26 mouse cellular contexts compared by ENCODE assay signal in genomic region chr1:191787379-191787778, GRCm38 (mm10). TPM values are rescaled to one million over a fixed set of nuclear protein-coding genes. Genes with fewer than 3 reads are reported as not detected.
DNase-seq lines count a peak whose midpoint lies in the region; ATAC-seq and TF ChIP-seq lines count a peak whose summit lies in the region.
"Had no signal": no experiment of that assay in that cellular context is flagged by ENCODE, and none has a peak within 500 bp of the region (broad histone marks: within the 10 kb centered on the region; RNA-seq: fewer than 3 reads in every experiment).

No protein-coding gene starts in this region.

- TF ChIP-seq POLR2A in cortical plate, adult 2 months (IDR thresholded peaks at IDR 0.05; ENCODE audit: extremely low read depth, insufficient read depth, low read length) = no peak

- ATAC-seq in kidney, embryonic 14.5 days (ENCODE audit: low FRiP score, low TSS enrichment) = peak; percentile 39; the same call in 1 of the 2 replicates
- ATAC-seq: forebrain, embryonic 13.5 days; inflammation-experienced regulatory T-cells, adult 6 months had no signal

- H3K4me2 ChIP-seq in kidney, embryonic 14.5 days (replicated peaks; ENCODE audit: low read depth, low read length) = no peak overlapping the region
- H3K4me2 ChIP-seq: forebrain, embryonic 13.5 days; heart, embryonic 12.5 days; hindbrain, embryonic 14.5 days; limb, embryonic 13.5 days; liver, embryonic 11.5 days; lung, embryonic 15.5 days; neural tube, embryonic 13.5 days had no signal

- H3K9me3 ChIP-seq in kidney, embryonic 14.5 days (ENCODE audit: control insufficient read depth, low read length) = 0 out of 2 replicates have a peak, but pooled peaks cover 3% of the 10 kb centered on the region
- H3K9me3 ChIP-seq: lung, embryonic 15.5 days had no signal

- intact Hi-C loops in left cerebral cortex, adult 2 months (cut with DNase I) = no loop called here
- intact Hi-C loops in left cerebral cortex, postnatal 4 days (cut with DNase I) = no loop called here

- no peak overlapping the region for H3K9ac ChIP-seq in kidney, embryonic 14.5 days (ENCODE audit: low read depth, low read length)
- H3K9ac ChIP-seq: forebrain, embryonic 13.5 days; heart, embryonic 12.5 days; hindbrain, embryonic 14.5 days; limb, embryonic 13.5 days; lung, embryonic 15.5 days; neural tube, embryonic 13.5 days had no signal

- no peak for TF ChIP-seq CTCF in left cerebral cortex, adult 2 months (IDR thresholded peaks at IDR 0.05)
- TF ChIP-seq CTCF in cortical plate, adult 2 months (IDR thresholded peaks at IDR 0.05; ENCODE audit: extremely low read depth, insufficient read depth, low read length) = no peak

- H3K4me1 ChIP-seq in kidney, embryonic 14.5 days (ENCODE audit: control insufficient read depth, insufficient read depth, low read length) = no peaks in the 10 kb centered on the region; the same call in 1 of the 2 replicates
- peaks cover 2% of the 10 kb centered on the region for H3K4me1 ChIP-seq in cortical plate, adult 2 months (ENCODE audit: control insufficient read depth, insufficient read depth, low read length)
- H3K4me1 ChIP-seq: forebrain, embryonic 13.5 days; limb, embryonic 13.5 days; neural tube, embryonic 13.5 days had no signal

- no peaks in the 10 kb centered on the region for H3K27me3 ChIP-seq in kidney, embryonic 14.5 days (ENCODE audit: control insufficient read depth, insufficient read depth, low read length)
- H3K27me3 ChIP-seq: forebrain, embryonic 13.5 days; heart, embryonic 12.5 days; limb, embryonic 13.5 days; lung, embryonic 15.5 days; neural tube, embryonic 13.5 days had no signal

- WGBS in kidney, embryonic 14.5 days = 55% methylated on average over 3 of the region's 4 CpGs

- no peak overlapping the region for H3K4me3 ChIP-seq in kidney, embryonic 14.5 days (ENCODE audit: low read length)
- H3K4me3 ChIP-seq in left cerebral cortex, adult 2 months = no peak overlapping the region
- no peak overlapping the region for H3K4me3 ChIP-seq in cortical plate, adult 2 months (ENCODE audit: insufficient read depth, low read length)
- H3K4me3 ChIP-seq: forebrain, embryonic 13.5 days; heart, embryonic 12.5 days; limb, embryonic 13.5 days; lung, embryonic 15.5 days; midbrain, embryonic 10.5 days; myocyte; neural tube, embryonic 13.5 days had no signal

- H3K27ac ChIP-seq in kidney, embryonic 14.5 days (ENCODE audit: low read depth, low read length) = no peak overlapping the region
- H3K27ac ChIP-seq in left cerebral cortex, adult 2 months = peak overlapping the region; percentile 70; the same call in 1 of the 2 replicates
- H3K27ac ChIP-seq in cortical plate, adult 2 months (ENCODE audit: insufficient read depth, low read length) = peak overlapping the region; percentile 71
- H3K27ac ChIP-seq: forebrain, embryonic 13.5 days; hindbrain, embryonic 14.5 days; limb, embryonic 13.5 days; lung, embryonic 15.5 days; midbrain, embryonic 10.5 days; neural tube, embryonic 13.5 days had no signal

- no peak for DNase-seq in kidney, adult 9 months
- no peak for DNase-seq in left cerebral cortex, adult 2 months (ENCODE audit: extremely low spot score in 1 of 2, low spot score in 2 of 2)
- DNase-seq in left cerebral cortex, postnatal 4 days = no peak
- peak; percentile 79 for DNase-seq in telencephalon, adult 2 months (ENCODE audit: low read depth, low spot score)
- DNase-seq: adrenal gland, postnatal 25 days; B cell, adult 2 months; cerebellum, adult 18-20 months; cerebellum, postnatal 25 days; gastrocnemius, postnatal 25 days; heart, adult 18-20 months; heart, postnatal 4 days; kidney, adult 18-20 months; kidney, postnatal 14 days; right cerebral cortex, postnatal 25 days had no signal

- H3K36me3 ChIP-seq in kidney, embryonic 14.5 days (ENCODE audit: control insufficient read depth, insufficient read depth, low read length) = no peaks in the 10 kb centered on the region
- H3K36me3 ChIP-seq: limb, embryonic 13.5 days; lung, embryonic 15.5 days; neural tube, embryonic 13.5 days had no signal

RNA-seq across cellular contexts. Expression of gene Nek2, which starts 33.9 kb away (rescaled TPM):
- 26.3 and 45.5 TPM in 2 replicates for polyA plus RNA-seq in kidney, embryonic 14.5 days (2014; fragmentation: Nextera tagmentation; extraction: Ambion mirVana)
- 1 to 10 TPM; 1.2 to 1.3 TPM for total RNA-seq in left cerebral cortex, adult 2 months (2021)
- 1 to 10 TPM; 4.8 to 6.1 TPM for total RNA-seq in left cerebral cortex, postnatal 4 days (2021)
- 0.79 and 1.2 TPM in 2 replicates for polyA plus RNA-seq in cortical plate, adult 2 months (2012; rRNA removed)
